Mouse (Mus musculus): ENCODE measurements around the gene B9d1.

The B9d1 gene

GRCm38 (mm10) chr11:61504713-61505257 lies at the start of gene B9d1:
Gene B9d1, plus strand, starts transcription at chr11:61505144.
- peak; percentile 96 for DNase-seq (ENCODE audit: extremely low spot score)

- DNase-seq (ENCODE audit: extremely low spot score) = no peak
Observed at GRCm38 (mm10) chr11:61464071-61464470, 40.9 kb upstream of the B9d1 start.

- DNase-seq (ENCODE audit: extremely low spot score) = no peak
Observed at GRCm38 (mm10) chr11:61465422-61465821, 39.5 kb upstream of the B9d1 start.

GRCm38 (mm10) chr11:61468534-61468933 lies 36.4 kb upstream of the B9d1 start:
- no peak for DNase-seq (ENCODE audit: extremely low spot score)

- no peak for DNase-seq (ENCODE audit: extremely low spot score)
Observed at GRCm38 (mm10) chr11:61469317-61469917, 35.5 kb upstream of the B9d1 start.

- no peak for DNase-seq (ENCODE audit: extremely low spot score)
Observed at GRCm38 (mm10) chr11:61470880-61471279, 34.1 kb upstream of the B9d1 start.

GRCm38 (mm10) chr11:61473630-61474029 lies 31.3 kb upstream of the B9d1 start:
- no peak for DNase-seq (ENCODE audit: extremely low spot score)

- no peak for DNase-seq (ENCODE audit: extremely low spot score)
Observed at GRCm38 (mm10) chr11:61476786-61477382, 28.1 kb upstream of the B9d1 start.

GRCm38 (mm10) chr11:61477566-61478508 lies 27.1 kb upstream of the B9d1 start:
- DNase-seq (ENCODE audit: extremely low spot score) = no peak

GRCm38 (mm10) chr11:61478788-61479187 lies 26.2 kb upstream of the B9d1 start:
- DNase-seq (ENCODE audit: extremely low spot score) = no peak

- no peak for DNase-seq (ENCODE audit: extremely low spot score)
Observed at GRCm38 (mm10) chr11:61481239-61482090, 23.5 kb upstream of the B9d1 start.

GRCm38 (mm10) chr11:61483226-61483845 lies 21.6 kb upstream of the B9d1 start:
- no peak for DNase-seq (ENCODE audit: extremely low spot score)

GRCm38 (mm10) chr11:61484256-61484612 lies 20.7 kb upstream of the B9d1 start:
- no peak for DNase-seq (ENCODE audit: extremely low spot score)

- peak; percentile 84 for DNase-seq (ENCODE audit: extremely low spot score)
Observed at GRCm38 (mm10) chr11:61484613-61485540, 20.1 kb upstream of the B9d1 start, which contains the start of gene Mfap4. Gene Mfap4, plus strand, starts transcription at chr11:61485431.

- no peak for DNase-seq (ENCODE audit: extremely low spot score)
Observed at GRCm38 (mm10) chr11:61485541-61486457, 19.1 kb upstream of the B9d1 start.

GRCm38 (mm10) chr11:61486458-61487219 lies 18.3 kb upstream of the B9d1 start:
- no peak for DNase-seq (ENCODE audit: extremely low spot score)

- DNase-seq (ENCODE audit: extremely low spot score) = no peak
Observed at GRCm38 (mm10) chr11:61487401-61487800, 17.5 kb upstream of the B9d1 start.

- no peak for DNase-seq (ENCODE audit: extremely low spot score)
Observed at GRCm38 (mm10) chr11:61487936-61488335, 17.0 kb upstream of the B9d1 start.
